Mouse (Mus musculus): ENCODE data around the gene Clcn1.

Gene Clcn1

DNA sequence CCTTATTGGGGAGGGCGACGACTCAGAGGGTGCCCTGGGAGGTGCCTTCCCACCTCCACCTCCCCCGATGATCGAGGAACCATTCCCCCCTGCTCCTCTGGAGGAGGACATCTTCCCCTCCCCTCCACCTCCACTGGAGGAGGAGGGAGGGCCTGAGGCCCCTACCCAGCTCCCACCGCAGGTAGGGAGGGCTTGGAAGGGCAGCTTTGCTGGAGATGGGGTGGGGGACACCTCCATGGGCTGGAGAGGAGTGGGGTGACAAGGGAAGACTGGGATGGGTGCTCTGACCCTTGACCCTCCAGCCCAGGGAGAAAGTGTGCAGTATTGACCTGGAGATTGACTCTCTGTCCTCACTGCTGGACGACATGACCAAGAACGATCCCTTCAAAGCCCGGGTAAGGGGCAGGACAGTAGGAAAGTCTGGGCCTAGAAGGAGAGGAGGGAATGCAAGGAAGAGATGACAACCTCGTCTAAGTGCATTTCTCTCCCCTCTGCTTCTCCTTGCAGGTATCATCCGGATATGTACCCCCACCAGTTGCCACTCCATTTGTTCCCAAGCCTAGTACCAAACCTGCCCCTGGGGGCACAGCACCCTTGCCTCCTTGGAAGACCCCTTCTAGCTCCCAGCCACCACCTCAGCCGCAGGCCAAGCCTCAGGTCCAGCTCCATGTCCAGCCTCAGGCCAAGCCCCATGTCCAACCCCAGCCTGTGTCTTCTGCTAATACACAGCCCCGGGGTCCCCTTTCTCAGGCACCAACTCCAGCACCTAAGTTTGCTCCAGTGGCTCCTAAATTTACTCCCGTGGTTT, 64.7 kb downstream of the Clcn1 start:
- DNase-seq = peak in 1 of 2 experiments; percentile 15

DNA sequence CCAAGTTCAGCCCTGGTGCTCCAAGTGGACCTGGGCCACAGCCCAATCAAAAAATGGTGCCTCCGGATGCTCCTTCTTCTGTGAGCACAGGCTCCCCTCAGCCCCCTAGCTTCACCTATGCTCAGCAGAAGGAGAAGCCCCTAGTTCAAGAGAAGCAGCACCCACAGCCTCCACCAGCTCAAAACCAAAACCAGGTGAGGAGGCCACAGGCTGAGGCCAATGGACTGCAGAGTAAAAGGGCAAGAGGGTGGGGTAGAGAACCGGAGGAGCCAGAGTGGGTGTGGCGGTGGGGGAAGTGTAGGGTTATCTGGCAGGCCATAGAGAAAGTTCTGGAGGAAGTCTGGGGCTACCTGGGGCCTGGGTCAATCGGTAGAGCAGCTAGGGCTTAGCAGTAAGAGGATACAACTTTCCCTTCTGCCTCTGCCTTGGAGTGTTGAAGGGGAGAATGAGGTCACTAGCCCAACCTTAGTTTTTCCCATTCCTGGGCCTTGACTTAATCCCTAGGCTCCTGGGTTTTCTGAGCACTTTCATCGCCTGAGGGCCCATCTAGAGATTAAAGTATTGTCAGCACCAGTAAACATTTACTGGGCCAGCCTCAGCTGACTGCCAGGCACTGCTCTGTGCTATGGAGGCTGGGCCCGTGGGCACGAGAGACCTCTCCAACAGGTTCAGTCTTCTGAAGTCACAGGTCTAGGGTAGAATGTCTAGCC, 65.4 kb downstream of the Clcn1 start:
- peak in 1 of 2 experiments; percentile 59 for DNase-seq

DNA sequence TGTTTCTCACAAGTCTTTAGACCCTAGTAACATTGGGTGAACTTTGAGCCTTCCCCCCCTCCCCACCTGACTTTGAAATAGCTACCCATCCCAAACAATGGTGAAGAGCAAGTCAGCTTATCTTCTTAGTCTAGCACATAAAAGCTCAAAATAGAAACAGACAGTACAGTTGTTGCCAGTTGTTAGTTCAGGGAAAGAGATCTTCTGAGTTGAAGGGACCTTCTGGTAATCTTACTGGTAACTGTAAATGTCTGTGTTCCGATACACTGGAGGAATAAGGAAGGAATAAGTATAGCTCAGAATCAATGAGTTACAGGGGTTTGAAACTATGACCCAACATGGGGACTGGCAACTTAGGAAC, 66.0 kb downstream of the Clcn1 start:
- DNase-seq = no peak

DNA sequence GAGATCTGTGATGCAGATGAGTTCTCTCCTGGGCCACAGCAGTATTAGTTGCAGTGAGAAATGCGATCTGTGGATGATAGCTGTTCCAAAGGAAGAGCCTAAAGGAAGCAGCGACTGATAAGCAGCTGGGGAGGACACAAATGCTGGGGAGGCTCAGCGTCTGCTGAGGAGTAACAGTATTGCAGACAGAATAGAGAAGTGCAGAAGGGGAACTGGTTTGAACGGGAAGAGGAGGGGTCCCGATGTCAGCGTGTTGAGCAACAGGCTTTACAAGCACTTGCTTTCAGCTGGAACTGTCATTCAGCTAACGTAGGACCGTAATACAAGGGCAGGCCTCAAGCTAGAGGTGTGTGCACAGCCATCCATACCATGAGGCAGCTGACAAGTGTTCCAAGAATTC, 66.7 kb downstream of the Clcn1 start:
- no peak for DNase-seq

DNA sequence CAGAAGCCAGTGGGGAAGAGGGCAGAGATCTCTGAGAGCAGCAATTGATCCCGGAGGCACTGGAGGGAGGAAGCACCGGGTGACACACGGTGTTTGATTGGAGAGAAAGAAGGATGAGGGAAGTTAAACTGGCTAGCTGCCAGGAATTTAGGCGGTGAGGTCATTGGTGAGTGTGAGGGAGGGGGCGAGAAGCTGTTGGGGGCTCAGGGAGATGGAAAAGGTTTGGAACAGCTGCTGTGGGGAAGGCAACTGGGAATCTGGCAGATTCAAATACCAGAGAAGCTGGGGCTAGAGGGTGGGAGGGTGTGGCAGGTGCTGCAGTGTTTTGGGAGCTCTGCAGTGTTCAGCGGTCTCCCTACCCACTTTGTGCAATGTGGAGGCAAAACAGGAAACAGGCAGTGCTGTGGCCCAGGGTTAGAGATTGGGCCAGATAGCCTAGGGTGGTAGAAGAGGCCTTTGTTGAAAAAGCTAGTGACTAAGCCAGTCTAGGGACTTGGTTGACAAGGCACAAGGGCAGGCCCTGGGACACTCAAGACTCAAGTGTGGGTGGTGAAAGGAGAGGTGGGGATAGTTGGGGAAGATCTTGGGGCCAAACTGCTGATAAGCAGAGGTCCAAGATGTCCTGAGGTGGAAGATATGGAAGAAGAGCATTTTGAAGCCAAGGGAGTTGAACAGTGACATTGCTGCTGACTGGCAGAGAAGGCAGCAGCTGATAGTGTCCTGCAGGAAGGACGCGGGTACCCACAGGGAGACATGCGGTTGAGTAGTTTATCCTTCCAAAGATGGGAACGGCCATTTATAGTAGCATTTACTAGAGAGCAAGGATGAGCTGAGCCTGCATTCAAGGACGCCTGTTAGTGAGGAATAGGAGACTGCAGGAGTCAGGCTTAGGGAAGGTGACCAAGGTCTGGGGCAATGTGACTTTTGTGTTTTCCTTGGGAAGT, 67.9 kb downstream of the Clcn1 start:
- DNase-seq = no peak

DNA sequence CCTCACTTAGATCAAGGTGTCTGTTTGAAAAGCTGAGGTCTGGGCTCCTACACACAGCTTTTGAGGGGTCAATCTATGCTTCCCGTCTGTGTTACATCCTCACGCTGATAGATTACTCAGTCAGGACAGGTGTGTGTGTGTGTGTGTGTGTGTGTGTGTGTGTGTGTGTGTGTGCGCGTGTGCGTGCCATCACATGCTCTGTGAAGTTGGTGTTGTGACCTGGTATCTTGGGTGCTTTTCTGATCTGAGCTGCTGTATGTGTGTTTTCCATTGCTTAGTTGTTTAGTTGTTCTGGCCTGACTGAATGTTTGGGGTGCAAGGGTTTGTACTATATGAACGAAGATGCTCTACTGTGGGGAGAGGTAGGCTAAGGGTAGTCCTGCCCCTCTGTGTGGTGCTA, 68.9 kb downstream of the Clcn1 start:
- DNase-seq = no peak

DNA sequence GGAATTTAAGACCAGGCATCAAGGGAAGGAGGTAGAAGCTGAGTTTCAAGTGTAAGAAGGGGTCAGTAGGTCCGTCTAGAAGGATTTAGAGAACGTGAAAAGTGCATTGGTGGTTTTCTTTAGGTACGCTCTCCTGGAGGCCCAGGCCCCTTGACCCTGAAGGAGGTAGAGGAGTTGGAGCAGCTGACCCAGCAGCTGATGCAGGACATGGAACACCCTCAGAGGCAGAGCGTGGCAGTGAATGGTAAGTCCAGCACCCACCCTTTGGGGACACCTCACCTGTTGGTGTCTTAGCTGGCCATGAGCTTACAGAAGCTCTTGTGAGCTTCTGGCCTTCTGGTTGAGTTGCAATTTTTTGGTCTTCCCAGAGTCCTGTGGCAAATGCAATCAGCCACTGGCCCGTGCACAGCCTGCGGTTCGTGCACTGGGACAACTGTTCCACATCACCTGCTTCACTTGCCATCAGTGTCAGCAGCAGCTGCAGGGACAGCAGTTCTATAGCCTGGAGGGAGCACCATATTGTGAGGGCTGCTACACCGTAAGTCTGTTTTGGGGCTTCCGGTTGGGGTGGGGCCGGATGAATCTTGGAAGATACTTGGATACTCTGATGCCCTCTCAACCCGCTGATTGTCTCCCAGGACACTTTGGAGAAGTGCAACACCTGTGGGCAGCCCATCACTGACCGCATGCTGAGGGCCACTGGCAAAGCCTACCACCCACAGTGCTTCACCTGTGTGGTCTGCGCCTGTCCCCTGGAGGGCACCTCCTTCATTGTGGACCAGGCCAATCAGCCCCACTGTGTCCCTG, 69.5 kb downstream of the Clcn1 start:
- DNase-seq = no peak

DNA sequence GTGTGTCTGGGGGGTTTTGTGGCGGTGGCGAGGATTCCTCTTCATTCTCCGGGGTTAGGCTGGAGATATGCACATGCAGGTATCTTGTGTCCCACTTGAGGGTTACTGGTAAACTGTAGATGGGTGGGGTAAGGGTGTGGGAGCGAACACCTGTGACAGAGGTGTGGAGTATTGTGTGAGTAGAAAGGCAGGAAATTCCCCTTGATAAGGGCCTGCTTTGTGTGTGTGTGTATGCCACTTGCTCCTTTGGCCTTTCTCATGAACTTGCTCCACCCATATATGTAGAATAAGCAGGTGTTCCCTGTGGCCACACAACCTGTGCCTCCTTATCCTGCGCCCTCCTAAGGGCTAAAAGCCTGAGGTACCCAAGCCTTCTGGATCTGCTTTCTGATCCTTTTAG, 70.4 kb downstream of the Clcn1 start:
- DNase-seq = no peak

DNA sequence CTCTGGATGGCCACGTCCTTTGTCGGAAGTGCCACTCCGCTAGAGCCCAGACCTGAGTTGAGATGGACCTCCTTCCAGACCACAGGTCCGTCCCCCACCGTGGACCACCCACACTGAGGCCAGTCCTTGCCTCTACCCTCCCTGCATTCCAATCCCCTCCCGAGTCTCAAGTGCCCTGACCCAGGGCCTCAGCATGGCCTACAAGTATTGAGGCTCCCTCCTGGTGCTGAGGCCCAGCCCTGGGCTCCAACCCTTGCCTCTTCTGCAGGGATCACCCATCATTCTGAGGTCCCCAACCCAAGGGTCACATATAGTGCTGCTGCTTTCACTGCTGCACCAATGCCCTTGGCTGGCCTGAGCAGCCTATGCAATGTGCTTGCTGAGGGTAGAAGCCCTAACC, 71.4 kb downstream of the Clcn1 start:
- DNase-seq = no peak

DNA sequence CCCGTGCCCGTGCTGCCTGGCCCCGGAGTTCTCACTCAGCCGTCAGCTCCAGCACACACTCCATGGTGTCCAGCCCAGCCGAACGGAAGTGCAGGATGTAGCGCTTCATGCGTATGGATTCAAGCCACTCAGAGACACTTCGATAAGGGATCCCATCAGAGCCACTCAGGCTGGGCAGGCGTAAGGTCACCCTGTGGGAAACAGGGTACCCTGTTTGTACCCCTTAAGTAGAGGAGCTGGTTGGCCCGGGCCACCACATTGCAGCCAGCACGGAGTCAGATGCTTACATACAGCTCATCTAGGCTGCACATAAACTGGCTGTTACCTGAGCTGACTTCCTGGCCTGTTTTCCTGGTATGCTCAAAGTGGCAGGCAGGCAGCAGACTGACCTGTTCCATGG, 72.4 kb downstream of the Clcn1 start:
- DNase-seq = no peak

DNA sequence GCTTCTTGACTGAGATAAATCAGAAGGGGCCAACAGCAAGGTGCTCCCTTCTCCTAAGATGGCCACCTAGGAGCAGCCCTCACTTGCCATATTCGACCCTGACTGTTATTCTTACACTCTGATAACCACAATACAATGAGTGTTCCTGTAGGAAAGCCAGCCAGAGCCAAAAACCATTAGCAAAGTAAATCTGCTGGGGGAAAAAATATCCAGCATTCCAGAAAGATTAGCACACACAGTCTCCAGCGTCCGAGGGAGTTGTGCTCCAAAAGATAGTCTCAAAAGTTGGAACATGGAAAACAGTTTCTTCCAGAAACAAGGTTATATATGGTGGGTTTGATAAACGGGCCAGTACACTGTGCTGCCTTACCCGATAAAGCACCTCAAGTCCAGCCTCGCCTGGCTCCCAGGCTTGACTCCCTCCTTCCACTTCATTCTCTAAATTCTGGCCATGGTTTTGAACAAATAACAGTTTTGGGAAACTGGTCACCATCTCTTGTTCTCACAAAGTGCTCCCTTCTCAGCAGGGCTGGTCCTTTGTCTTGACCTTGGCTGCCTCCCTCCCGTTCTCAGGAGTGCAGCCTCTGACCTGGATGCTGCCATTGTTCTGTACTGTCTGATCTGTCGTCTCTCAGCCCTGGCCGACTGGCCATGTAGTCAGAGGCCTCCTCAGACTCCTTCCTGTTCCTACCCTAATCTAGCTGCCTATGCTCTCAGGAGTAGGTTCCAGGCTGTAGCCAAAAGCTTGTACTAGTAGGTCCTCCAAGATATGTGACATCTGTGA, 73.1 kb downstream of the Clcn1 start:
- no peak for DNase-seq

DNA sequence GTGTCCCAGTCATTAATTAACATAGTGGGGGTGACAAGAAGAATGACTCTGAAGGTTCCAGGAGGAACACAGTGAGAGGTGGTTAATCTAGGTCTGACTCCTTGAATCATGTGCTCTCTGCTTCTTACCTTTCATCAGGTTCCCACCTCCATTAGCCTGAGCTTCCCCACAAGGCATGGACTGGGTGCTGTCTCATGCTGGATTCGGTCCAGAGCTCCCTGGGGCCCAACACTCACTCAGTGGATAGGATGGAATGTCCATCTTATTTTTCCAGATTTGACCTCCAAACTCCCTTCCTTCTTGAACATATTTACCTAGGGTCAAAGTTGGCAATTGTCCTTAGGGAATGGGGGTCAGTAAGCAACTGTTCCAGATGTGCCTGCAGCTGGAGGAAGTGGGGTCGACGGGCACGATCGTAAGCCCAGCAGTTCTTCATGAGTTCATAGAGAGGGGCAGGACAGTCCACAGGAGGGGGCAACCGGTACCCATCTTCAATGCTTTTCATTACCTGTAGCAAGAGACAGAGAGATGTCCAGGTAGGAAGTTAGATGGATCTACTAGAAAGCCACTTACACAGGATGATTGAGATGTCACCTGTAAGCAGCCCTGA, 73.9 kb downstream of the Clcn1 start:
- no peak for DNase-seq

DNA sequence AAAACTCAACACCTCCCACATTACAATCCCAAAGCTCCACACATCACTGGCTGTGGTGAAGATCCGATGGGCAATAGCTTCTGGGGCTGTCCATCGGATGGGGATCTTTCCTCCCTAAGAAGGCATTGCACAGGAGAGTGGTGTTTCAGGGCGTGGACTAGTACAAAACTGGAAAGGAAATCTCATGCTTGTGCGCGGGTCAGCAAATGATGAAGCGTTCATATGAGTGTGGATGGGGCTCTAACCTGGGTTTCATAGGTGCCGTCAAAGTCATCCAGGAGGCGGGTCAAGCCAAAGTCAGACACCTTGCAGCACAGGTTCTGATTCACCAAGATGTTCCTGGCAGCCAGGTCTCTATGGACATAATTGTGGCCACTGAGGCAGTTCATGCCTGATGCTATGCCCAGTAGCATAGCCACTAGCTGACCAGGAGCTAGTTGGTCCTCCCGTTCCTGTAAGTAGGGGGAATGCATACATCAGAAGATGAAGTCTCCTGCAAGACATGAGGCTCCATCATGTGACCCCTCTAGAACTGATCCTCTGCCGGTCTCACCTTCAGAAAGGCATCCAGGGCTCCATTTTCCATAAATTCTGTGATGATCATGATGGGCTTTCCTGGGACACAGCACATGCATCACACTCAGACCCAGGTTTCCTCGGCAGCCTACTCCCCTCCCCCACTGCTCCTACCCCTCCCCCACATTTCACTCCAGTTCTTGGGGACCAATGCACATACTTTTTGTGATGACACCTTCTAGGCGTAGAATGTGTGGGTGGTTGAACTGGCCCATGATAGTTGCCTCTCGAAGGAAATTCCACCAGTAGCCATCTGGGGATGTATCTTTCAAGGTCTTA, 74.8 kb downstream of the Clcn1 start:
- DNase-seq = no peak

DNA sequence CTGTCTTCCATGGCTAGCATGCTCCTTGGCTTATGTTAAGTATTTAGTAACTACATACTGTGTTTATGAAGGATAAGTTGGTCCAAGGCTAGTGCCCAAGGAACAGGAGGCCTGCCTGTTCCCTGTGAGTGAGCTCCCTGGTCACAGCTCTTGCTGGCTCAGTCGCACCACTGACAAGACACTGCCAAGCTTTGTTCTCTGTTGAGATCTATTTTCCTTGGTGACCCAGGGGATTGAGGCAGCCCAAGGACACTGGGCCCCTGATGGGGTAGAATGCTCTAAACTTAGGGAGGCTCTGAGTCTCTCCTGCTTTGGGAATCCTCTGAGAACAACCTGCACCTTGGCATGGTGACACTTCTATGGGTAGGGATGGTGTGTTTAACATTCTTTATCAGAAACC, 75.6 kb downstream of the Clcn1 start:
- DNase-seq = no peak

DNA sequence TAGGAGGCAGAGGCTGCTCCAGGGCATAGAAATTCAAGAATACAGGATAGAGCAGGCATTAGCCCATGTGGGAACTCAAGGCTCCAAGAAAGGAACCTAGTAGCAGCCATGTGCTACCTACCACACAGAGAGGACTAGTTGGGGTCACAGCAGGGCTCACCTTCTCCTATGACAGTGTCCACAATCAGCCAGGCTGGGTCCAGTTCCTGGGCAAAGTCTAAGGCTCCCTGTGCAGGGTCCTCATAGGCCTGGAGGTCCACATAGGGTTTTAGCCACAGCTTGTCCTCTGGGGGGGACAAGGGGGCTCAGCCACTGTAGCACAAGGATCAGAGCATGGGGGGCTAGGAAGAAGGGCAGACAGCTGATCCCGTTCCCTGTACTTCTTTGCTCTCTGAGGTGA, 76.0 kb downstream of the Clcn1 start:
- no peak for DNase-seq

DNA sequence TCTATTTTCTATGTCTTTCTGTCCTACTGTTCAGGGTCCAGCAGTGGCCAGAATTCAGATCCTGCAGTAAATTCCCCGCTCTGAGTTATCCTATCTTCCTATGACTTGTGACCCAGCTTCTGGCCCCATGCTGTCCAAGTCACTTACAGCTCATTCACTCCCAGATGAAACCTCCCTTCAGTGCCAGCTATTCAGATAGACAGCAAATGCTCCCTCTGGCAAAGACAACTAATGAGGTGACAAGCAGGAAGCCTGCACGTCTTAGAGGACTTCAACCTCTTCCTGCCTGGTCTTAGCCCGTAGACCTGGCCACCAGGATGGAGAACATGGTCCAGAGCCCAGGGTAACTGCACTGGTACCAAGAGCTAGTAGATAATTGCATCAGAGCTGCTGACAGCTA, 76.5 kb downstream of the Clcn1 start:
- no peak for DNase-seq

DNA sequence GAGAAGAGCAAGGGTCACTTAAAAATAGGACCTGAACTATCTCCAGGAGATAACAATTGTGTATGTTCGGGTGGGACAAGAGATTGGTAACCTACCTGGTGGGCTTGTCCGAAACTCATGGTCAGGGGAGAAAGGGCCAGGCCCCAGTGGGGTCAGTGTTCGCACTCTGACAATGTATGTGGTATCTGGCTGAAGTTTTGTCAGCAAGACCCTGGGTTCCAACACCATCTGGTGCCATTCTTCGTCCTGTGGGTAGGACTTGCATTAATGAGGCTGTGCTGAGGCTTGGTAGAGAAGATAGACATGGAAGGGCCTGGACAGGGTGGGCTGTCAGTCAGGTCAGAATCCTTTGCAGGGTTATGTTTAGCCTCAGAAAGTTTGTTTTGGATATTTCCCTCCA, 77.6 kb downstream of the Clcn1 start:
- no peak for DNase-seq

DNA sequence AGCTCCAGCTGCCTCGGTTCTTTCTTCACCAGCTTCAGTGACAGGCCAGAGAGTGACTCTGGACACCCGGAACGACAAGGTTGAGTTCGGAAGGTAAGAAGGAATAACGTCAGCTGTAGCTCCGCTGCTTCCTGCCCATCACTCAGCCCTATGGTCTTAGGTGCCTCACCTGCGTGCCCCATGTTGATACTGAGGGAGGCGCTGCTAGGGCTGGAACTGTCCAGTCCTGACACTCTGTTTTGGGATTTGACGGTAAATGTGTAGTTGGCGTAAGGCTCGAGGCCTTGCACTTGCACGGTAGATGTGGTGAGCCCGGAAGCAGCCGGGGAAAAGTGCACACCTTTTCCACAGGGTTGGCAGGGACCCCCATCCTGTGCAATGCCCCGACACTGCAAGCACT, 78.1 kb downstream of the Clcn1 start:
- no peak for DNase-seq

DNA sequence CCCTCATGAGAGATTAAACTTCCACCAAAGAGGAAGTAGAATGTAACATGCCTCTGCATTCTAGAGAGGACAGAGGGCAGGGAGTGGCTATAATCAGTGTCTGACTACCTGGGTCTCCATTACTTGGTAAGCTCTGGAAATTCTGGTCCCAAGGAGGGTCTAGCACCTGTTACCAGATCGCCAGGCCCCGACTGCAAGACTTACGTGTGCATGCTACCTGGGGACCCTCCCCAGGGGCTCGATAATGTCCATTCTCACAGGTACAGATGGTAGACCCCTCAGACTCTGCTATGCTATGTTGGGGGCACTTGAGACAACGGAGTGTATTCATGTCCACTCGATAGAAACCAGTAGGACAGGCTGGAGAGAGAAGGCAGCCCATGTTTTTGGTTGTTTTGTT, 78.7 kb downstream of the Clcn1 start:
- no peak for DNase-seq

All from kidney, postnatal 36 days (tissue).